ENCODE assay signal across 10 mouse cellular contexts in genomic region chr4:49891835-49892301, GRCm38 (mm10). TPM values are rescaled to one million over a fixed set of nuclear protein-coding genes. Genes with fewer than 3 reads are reported as not detected.
A peak's percentile ranks its signal among the peaks of the same experiment; 100 is the strongest.
DNase-seq lines count a peak whose midpoint lies in the region; ATAC-seq and TF ChIP-seq lines count a peak whose summit lies in the region.
"Had no signal": no experiment of that assay in that cellular context is flagged by ENCODE, and none has a peak within 500 bp of the region (broad histone marks: within the 10 kb centered on the region; RNA-seq: fewer than 3 reads in every experiment).

No protein-coding gene starts in this region.

- 40% methylated on average over 4 of the region's 4 CpGs for WGBS in hindbrain, embryonic 11.5 days
- WGBS in hindbrain, embryonic 13.5 days, result 39% methylated on average over 4 of the region's 4 CpGs
- 25% methylated on average over 4 of the region's 4 CpGs for WGBS in forebrain, embryonic 12.5 days
- 19% methylated on average over 4 of the region's 4 CpGs for WGBS in limb, embryonic 15.5 days
- 37% methylated on average over 4 of the region's 4 CpGs for WGBS in thymus, adult 2 months

- no peaks in the 10 kb centered on the region for H3K27me3 ChIP-seq in hindbrain, embryonic 11.5 days (ENCODE audit: control insufficient read depth, insufficient read depth, low read length)
- H3K27me3 ChIP-seq in hindbrain, embryonic 13.5 days, result no peaks in the 10 kb centered on the region
- H3K27me3 ChIP-seq in forebrain, embryonic 12.5 days, result no peaks in the 10 kb centered on the region
- H3K27me3 ChIP-seq in limb, embryonic 15.5 days, result no peaks in the 10 kb centered on the region
- H3K27me3 ChIP-seq in thymus, adult 2 months (ENCODE audit: control insufficient read depth, insufficient read depth, low read length), result no peaks in the 10 kb centered on the region

- DNase-seq in hindbrain, embryonic 11.5 days (ENCODE audit: low spot score), result peak; percentile 2
- DNase-seq in heart, postnatal 36 days, result peak; percentile 7 to 16
- DNase-seq in layer of hippocampus, adult 9-10 months (ENCODE audit: low spot score), result no peak
- no peak for DNase-seq in thymus, adult 2 months

- H3K27ac ChIP-seq in hindbrain, embryonic 11.5 days (ENCODE audit: low read depth, low read length), result no peak overlapping the region
- H3K27ac ChIP-seq in hindbrain, embryonic 13.5 days, result no peak overlapping the region
- no peak overlapping the region for H3K27ac ChIP-seq in forebrain, embryonic 12.5 days
- no peak overlapping the region for H3K27ac ChIP-seq in limb, embryonic 15.5 days
- no peak overlapping the region for H3K27ac ChIP-seq in thymus, adult 2 months (ENCODE audit: control insufficient read depth, insufficient read depth, low read length)

- no peaks in the 10 kb centered on the region for H3K4me1 ChIP-seq in hindbrain, embryonic 11.5 days (replicated peaks; ENCODE audit: control insufficient read depth, insufficient read depth, low read length)
- H3K4me1 ChIP-seq in hindbrain, embryonic 13.5 days (replicated peaks), result peaks cover 2% of the 10 kb centered on the region; the same call in 1 of the 2 replicates
- H3K4me1 ChIP-seq in forebrain, embryonic 12.5 days, result peaks cover 2% of the 10 kb centered on the region; the same call in 1 of the 2 replicates
- H3K4me1 ChIP-seq in limb, embryonic 15.5 days, result no peaks in the 10 kb centered on the region
- no peaks in the 10 kb centered on the region for H3K4me1 ChIP-seq in thymus, adult 2 months (replicated peaks; ENCODE audit: control insufficient read depth, insufficient read depth, low read length)

- intact Hi-C loops in heart, postnatal 36 days (cut with DNase I), result no loop called here

- TF ChIP-seq POLR2A in thymus, adult 2 months (IDR thresholded peaks at IDR 0.05; ENCODE audit: control insufficient read depth, extremely low read depth, insufficient read depth, low read length, poor library complexity), result no peak

- no peak for ATAC-seq in hindbrain, embryonic 11.5 days (ENCODE audit: low FRiP score)
- no peak for ATAC-seq in hindbrain, embryonic 13.5 days (ENCODE audit: low FRiP score)
- 0 out of 2 replicates have a peak, but pooled peaks have one; percentile 11 for ATAC-seq in forebrain, embryonic 12.5 days (ENCODE audit: low FRiP score)
- 0 out of 2 replicates have a peak, but pooled peaks have one; percentile 40 for ATAC-seq in limb, embryonic 15.5 days (ENCODE audit: insufficient number of reproducible peaks, low FRiP score, low TSS enrichment, low read depth)
- no peak for ATAC-seq in megakaryocyte progenitor cell, adult 5-6 weeks (replicated peaks; ENCODE audit: poor library complexity)

- no peak overlapping the region for H3K4me3 ChIP-seq in hindbrain, embryonic 11.5 days (ENCODE audit: low read depth, low read length)
- no peak overlapping the region for H3K4me3 ChIP-seq in hindbrain, embryonic 13.5 days
- H3K4me3 ChIP-seq in forebrain, embryonic 12.5 days (replicated peaks), result no peak overlapping the region
- no peak overlapping the region for H3K4me3 ChIP-seq in limb, embryonic 15.5 days
- no peak overlapping the region for H3K4me3 ChIP-seq in thymus, adult 2 months (ENCODE audit: control insufficient read depth, insufficient read depth, low read length)

- H3K9ac ChIP-seq in hindbrain, embryonic 11.5 days (ENCODE audit: low read depth, low read length), result no peak overlapping the region
- no peak overlapping the region for H3K9ac ChIP-seq in hindbrain, embryonic 13.5 days
- H3K9ac ChIP-seq in forebrain, embryonic 12.5 days, result no peak overlapping the region
- H3K9ac ChIP-seq in limb, embryonic 15.5 days, result no peak overlapping the region

- no peak for TF ChIP-seq CTCF in thymus, adult 2 months (IDR thresholded peaks at IDR 0.05; ENCODE audit: borderline replicate concordance, control insufficient read depth, extremely low read depth, insufficient read depth, low read length, poor library complexity)

- H3K9me3 ChIP-seq in hindbrain, embryonic 11.5 days (ENCODE audit: control insufficient read depth, low read length), result no peaks in the 10 kb centered on the region
- no peaks in the 10 kb centered on the region for H3K9me3 ChIP-seq in hindbrain, embryonic 13.5 days
- H3K9me3 ChIP-seq in forebrain, embryonic 12.5 days, result no peaks in the 10 kb centered on the region
- H3K9me3 ChIP-seq in limb, embryonic 15.5 days, result no peaks in the 10 kb centered on the region

- H3K36me3 ChIP-seq in hindbrain, embryonic 11.5 days (ENCODE audit: control insufficient read depth, insufficient read depth, low read length), result no peaks in the 10 kb centered on the region
- H3K36me3 ChIP-seq in hindbrain, embryonic 13.5 days, result no peaks in the 10 kb centered on the region
- no peaks in the 10 kb centered on the region for H3K36me3 ChIP-seq in forebrain, embryonic 12.5 days (replicated peaks)
- no peaks in the 10 kb centered on the region for H3K36me3 ChIP-seq in limb, embryonic 15.5 days
- H3K36me3 ChIP-seq in thymus, adult 2 months (ENCODE audit: control insufficient read depth, insufficient read depth, low read length), result no peaks in the 10 kb centered on the region

- no peak overlapping the region for H3K4me2 ChIP-seq in hindbrain, embryonic 11.5 days (replicated peaks; ENCODE audit: low read depth, low read length)
- no peak overlapping the region for H3K4me2 ChIP-seq in hindbrain, embryonic 13.5 days
- H3K4me2 ChIP-seq in forebrain, embryonic 12.5 days, result no peak overlapping the region
- H3K4me2 ChIP-seq in limb, embryonic 15.5 days, result no peak overlapping the region

RNA-seq across cellular contexts. Expression of gene Grin3a, which starts 46.3 kb away (rescaled TPM):
- 1.1 and 1.5 TPM in 2 replicates for polyA plus RNA-seq in hindbrain, embryonic 11.5 days (2014; fragmentation: Nextera tagmentation; extraction: Ambion mirVana)
- polyA plus RNA-seq in hindbrain, embryonic 13.5 days (2015; fragmentation: Nextera tagmentation; extraction: Ambion mirVana), result 10.7 and 11.5 TPM in 2 replicates
- 1.7 and 2.0 TPM in 2 replicates for polyA plus RNA-seq in forebrain, embryonic 12.5 days (2016; fragmentation: Nextera tagmentation; extraction: Ambion mirVana)
- under 1 TPM; 0.16 to 0.19 TPM for total RNA-seq in heart, postnatal 36 days (2021)
- 3.7 and 3.8 TPM in 2 replicates for polyA plus RNA-seq in limb, embryonic 15.5 days (2015; fragmentation: Nextera tagmentation; extraction: Ambion mirVana)
- 0.05 and 0.08 TPM in 2 replicates for polyA plus RNA-seq in thymus, adult 2 months (2012; rRNA removed)
- total RNA-seq in megakaryocyte progenitor cell, adult 5-6 weeks (2015), result 0.07 TPM in 1 of 2 replicates, not detected in the other
- total RNA-seq in megakaryocyte progenitor cell, adult 5-6 weeks (2017), result not detected in 2 replicates
- total RNA-seq: megakaryocyte-erythroid progenitor cell, adult 5-6 weeks had no signal
- polyA plus RNA-seq: spleen, adult 2 months had no signal

Comparison
In these comparisons a context has a peak if more than half of its experiments do, and no peak if none do; other contexts are left out.
1. ATAC-seq: peak in forebrain, embryonic 12.5 days (single experiment) and limb, embryonic 15.5 days (single experiment); none in hindbrain, embryonic 11.5 days (single experiment), hindbrain, embryonic 13.5 days (single experiment) and megakaryocyte progenitor cell, adult 5-6 weeks (single experiment).
2. DNase-seq: peak in hindbrain, embryonic 11.5 days (single experiment) and heart, postnatal 36 days (2 of 2); none in layer of hippocampus, adult 9-10 months (single experiment) and thymus, adult 2 months (single experiment).